Mouse (Mus musculus) left cerebral cortex, adult 11 months (tissue): Measurements from ENCODE around the gene Sox13.

ENCODE experiments used
- DNase-seq: peaks from one replicate; pipeline ENCODE4 v3.0.0; 2022; ENCODE audit warnings: low spot score

Sox13 gene

DNA sequence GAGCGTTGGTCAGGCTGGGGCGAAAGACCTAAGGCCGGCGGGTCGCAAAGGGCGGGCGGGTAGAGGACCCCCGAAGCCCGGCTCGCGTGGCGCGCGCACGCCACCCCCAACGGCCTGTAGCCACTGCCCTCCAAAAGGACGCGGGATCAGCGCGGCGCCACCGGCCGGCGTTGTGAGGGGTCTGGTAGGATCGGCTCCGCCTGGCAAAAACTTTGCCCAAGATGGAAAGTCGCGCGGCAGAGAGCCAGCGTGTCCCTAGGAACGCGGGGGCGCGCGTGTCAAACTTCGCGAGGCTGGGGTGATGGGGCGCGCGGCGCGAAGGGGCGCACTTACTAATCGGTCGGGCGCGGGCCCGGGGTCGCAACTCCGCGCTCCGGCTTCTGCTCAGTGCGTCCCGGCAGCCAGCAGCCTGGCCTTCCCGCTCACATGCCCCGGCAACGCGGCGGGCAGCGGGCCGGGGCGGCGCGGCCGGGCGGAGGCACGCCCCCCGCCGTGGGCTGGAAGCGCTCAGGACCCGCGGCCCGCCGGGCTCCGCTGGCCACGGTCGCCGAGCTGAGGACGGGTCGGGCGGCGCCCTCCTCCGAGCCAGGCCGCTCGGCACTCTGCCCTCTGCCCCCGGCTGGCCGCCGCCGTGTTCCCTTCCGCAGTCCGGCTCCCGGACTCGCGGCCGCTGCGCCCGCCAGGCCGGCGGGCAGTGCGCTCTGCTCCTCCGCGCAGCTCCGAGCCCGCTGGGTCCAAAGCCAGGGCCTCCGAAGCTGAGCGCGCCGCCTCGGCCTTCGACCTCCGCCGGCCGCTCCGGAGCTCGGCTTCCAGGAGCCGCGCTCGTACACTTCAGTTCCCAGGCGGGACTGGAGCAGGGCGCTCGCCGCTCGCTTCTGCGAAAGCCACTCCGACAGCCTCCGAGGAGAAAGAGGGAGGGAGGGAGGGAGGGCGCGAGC lies at the start of gene Sox13:
Gene Sox13 (minus strand): TSS at position 835 of the 938 bp plus-strand sequence.
- no peak for DNase-seq

DNA sequence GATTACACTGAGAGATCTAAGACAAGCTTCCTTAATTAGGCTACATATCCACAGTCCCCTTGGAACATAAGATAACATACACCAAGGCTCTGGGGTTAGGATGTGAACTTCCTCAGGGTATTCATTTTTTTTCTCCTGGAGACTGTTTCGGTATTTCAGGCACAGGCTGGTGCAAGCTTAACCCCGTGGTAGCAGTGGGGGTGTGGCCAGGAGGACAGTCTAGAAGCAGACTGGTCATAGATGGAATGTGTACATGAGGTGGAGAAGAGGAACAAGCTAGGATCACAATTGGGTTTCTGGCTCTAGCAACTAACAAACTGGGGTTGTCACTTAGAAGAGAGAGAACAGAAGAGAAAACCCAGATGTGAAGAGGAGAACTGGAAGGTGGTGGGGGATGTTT lies 47.4 kb upstream of the Sox13 start:
- DNase-seq: no peak

DNA sequence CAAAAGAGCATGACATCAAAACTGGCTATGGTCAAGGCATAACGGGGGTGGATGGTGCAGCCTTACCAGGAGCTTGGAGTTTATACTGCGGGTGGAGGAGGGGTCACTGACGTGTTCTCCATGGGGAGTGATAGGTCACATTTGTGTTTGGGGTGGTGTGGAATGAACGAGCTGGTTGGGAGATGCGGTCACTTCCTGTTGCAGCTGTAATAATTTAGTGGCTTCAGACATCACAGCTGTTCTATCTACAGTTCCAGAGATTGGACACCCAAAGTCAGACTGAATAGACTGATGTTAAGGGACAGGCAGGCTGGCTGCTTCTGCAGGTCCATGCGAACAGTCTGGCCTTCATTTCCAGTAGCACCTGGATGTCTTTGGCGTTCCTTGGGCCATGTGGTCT lies 46.9 kb upstream of the Sox13 start:
- no peak for DNase-seq

DNA sequence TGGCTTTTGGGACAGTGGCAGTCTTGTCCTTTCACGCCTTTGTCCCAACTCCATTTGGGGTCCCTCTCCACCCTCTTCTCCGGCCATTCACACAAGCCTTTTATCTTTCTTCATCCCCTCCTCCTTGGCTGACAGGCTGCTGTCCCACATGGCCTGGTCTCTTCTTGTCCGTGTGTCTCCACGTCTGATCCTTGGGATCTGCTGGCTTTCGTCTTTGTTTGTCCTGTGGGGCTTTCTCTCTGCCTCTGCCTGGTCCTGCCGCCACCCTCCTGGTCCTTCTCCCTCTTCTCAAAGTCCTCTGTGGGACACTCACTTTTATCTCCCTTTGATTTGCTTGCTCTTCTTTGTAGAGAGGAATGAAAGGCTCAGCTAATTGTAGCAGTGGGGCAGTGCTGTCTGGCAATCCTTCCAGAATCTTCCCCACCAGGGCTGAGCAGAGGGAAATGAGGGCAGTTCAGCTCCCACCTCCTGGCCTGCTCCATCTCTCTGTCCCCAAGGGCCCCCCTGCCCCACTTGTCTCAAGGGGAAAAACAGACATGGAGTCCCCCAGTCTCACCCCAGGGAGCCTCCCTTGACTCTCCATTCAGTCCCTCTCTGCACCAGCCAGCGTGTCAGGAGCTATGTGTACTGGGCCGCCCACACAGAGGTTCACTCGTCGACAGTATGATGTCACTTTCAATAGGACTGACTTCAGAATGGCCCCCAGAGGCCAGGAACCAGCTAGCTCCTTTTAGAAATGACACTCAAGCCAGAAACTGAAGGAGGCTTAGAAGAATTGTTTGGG lies 46.3 kb upstream of the Sox13 start:
- no peak for DNase-seq

DNA sequence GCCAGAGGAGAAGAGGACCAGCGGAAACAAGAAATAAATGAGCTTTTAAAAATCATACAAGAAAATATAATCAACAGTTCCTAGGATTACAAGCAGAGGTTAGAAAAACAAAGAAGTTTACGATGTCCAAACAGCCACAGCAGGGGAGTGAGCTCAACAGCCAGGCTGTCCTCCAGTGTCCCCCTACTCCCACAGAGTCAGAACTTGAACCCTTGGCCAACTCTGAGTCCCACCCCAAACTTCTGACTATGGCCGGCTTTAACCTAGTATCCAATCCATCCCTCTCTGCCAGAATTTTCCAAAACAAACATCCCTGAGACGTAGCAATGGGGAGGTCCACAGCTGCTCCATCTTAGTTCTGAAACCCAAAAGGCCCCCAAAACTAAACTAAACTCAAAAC lies 45.0 kb upstream of the Sox13 start:
- DNase-seq: no peak

DNA sequence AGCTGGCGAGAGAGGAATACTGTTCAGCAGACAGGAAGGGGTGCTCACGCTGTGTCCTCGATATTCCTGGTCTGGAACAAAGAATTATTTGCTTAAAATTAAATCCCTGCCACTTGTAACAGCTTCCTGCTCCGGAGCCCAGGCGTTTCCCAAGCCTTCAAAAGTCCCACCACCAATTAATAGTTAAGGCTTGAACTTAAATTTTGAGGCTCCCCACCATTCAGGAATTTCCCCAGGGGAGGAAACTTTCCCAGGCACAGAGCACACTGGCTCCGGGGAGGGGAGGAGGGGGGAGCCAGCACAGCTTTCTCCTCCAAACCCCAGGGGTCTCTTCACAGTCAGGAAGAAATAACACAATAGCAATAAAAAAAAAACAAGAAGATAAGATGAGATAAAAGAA lies 44.6 kb upstream of the Sox13 start:
- DNase-seq: no peak

DNA sequence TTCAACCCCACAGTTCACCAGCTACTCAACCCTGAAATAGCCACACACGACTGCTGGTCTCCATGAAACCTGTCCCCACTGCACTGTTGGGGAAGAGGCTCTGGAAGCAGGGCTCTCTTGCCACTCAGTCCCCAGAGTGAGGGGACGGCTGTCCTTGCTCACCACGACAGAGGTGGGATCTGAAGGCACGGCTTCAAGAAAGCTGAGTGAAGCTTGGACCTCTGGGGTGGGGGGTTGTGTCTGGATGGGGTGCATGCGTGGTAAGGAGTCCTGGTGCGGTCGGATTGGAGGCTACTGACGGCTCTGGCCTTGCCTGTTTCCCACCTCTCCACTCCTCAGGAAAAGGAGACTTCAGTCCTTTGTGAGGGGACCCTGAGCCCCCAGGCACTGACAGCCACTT lies 43.7 kb upstream of the Sox13 start:
- no peak for DNase-seq

DNA sequence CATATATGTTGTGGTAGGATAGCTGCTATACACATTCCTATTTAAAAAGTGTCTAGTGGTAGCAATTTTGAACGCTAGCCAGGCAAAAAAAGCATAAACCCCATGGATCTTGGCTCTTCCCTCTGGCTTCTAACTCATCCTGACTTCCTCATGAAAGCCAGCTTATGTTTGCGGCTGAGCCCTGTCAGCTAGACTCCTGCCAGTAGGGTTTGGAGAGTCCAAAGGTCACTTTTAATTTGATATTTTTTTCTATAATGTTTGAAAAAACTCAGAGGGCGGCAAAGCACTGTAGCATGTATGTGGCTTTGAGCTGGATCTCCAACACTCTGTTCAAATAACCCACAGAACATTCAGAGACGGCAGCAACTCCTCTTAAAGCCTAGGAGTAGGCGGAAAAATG lies 39.0 kb upstream of the Sox13 start:
- DNase-seq: no peak

DNA sequence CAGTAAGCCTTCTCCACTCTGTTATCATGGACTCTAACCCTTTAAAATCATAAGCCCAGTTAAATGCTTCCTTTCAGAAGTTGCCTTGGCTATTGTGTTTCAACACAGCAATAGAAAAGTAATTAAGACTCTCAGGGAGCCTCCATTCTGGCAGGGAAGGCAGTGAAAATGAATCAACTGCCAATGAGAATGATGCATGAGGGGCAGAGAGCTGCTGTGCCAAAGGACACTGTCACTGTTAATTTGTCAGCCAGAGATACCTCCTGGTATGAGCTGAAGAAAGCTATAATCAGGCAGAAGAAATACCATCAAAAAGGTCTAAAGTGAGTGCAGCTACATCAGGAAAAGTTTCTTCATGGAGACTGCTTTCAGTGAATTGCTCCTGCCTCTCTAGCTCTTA lies 36.8 kb upstream of the Sox13 start:
- DNase-seq: no peak

DNA sequence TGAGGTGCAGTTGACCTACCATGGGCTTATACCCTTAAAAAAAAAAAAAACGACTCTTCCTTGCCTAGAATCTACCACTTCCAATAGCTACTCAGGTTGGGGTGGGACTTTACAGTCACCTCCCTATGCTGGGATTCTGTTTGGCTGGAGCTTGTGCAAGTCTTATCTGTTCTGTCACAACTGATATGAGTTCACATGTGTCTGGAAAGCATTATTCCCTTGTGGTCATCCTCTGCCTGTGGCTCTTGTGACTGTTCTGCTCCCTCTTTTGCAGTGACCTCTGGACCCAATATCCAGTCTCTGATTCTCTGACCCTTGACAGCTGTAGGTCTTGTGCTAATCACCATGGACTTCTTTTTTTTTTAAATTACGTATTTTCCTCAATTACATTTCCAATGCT lies 31.9 kb upstream of the Sox13 start:
- DNase-seq: no peak

DNA sequence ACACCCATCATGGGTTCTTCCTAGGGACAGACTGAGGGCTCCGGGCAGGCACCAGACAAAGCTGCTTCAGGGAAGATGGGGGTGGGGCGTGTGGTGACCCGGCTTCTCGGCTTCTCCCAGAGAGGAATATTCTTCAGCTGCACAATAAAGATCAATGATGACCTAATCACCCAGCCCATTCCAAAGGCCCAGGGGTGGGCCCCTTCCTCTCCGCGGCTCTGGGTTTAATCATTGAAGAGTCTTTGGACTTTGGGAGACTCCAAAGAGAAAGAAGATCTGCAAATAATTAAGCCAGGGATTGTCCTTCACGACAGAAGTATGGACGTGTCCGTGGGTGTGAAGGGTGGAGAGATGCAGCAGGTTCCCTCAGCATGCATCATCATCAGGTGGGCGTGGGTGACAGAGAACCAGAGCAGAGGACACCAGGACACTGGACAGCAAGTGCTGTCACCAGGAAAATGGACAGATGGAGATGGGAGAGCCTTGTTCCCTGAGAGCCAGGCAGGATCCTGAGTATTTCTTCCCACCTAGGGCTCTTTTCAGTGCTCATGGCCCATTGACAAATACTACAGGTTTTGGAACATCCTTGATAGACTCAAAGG lies 28.5 kb upstream of the Sox13 start:
- no peak for DNase-seq

DNA sequence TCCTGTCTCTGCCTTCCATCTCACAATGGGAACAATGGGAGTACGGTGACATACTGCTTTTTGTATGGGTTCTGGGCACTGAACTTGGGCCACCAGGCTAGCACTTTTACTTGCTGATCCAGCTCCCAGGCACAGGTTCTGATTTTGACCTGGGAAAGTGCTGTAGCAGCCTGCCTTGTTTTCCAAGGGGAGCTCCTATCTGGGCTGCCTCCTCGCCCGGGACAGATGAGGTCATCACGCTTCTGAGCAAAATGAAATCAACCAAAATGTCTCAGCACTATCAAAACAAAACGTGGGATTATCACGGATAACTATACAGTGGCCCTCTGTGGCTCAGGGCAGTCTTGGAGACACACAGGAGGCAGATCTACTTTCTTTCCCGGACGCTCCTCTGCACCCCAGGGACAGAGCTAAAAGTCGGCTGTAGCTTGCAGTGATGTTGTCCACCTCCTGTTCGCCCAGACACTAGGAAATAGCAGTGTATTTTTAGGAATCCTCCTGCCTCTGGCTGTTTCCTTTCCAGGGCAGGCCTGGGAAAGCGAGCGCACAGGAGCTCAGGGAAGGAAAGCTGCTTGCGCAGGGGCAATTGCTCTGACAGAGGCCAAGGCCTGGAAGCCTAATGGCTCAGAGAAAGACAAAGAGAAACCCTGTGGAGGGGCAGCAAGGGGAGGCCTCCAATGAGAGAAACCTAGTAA lies 27.8 kb upstream of the Sox13 start:
- DNase-seq: no peak

DNA sequence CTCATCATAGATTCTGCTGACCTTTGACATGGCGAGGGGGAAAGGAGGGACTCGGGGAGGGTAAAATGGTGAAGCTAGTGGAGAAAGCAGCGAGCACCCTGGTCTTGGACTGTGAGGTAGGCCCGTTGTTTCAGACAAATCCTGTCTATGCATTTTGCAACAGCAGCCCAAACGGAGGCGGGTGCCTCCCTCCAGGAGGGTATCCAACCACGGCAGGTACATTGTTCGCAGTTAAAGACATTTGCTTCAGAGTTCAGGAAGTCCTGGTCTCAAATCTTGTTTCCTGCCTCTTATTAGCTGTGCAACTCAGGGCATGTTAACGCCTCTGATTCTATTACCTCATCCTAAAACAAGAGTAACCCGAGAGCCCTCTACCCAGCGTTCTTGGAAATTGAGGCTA lies 26.8 kb upstream of the Sox13 start:
- no peak for DNase-seq

DNA sequence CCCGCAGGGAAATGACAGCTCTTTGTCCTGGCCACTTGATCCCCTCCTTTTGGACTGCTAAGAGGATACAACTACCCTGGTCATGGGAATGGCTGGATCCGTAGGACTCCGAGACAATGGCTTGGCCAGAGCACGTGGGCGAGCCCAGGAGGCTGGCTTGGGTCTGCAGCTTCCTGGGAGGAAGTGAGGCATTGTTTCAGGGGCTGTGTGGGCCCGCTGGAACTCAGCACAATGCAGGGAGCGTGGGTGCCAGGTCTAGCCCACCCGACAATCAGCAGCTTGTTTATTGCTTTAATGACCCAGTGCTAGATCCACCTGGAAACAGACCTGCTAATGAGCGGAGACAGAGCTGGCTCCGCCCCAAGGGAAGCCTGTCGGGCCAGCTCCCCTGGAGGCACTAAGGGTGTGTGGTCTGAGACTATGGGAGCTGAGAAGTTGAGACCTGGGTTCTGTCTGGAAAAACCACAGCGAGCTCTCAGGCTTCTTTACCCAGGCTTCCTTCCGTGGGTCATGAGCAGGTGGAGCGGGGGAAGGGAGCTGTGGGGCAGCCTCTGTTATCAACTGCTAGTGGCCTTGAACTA lies 24.3 kb upstream of the Sox13 start:
- no peak for DNase-seq

DNA sequence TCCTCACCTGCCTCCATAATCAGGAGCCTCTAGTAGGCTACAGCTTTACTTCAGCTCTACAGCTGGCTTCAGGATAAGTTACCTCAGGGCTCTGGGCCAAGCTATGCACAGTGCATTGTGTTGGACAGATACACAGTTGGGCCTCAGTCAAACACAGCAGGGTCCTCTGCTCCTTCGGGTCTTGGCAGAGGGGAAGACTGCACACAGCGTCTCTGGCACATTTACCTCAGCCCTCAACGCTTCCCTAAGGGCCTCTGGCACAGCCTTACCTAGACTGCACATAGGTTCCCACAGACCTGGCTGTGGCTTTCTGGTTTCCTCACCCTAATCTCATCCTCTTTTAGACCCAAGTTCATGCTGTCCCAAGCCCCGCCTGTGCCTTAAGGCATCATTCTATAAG lies 22.1 kb upstream of the Sox13 start:
- no peak for DNase-seq

DNA sequence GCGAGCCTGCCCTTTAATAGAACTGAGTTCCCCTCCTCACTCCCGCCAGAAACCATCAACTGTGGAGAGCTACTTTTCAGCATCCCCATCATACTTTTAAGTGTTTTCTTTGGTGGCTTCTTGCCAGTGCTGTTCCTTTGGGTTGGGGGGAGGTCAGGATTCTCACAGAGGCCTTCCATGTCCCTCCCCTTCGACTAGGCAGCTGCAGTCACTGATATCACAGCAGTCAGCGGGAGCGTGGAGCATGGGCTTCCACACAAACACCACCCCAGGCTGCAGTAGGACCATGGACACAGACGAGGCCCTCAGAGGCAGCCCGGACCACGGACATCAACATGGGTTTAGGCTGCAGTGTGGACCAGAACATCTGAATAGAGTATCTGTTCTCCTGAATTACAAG lies 20.1 kb upstream of the Sox13 start:
- DNase-seq: no peak

DNA sequence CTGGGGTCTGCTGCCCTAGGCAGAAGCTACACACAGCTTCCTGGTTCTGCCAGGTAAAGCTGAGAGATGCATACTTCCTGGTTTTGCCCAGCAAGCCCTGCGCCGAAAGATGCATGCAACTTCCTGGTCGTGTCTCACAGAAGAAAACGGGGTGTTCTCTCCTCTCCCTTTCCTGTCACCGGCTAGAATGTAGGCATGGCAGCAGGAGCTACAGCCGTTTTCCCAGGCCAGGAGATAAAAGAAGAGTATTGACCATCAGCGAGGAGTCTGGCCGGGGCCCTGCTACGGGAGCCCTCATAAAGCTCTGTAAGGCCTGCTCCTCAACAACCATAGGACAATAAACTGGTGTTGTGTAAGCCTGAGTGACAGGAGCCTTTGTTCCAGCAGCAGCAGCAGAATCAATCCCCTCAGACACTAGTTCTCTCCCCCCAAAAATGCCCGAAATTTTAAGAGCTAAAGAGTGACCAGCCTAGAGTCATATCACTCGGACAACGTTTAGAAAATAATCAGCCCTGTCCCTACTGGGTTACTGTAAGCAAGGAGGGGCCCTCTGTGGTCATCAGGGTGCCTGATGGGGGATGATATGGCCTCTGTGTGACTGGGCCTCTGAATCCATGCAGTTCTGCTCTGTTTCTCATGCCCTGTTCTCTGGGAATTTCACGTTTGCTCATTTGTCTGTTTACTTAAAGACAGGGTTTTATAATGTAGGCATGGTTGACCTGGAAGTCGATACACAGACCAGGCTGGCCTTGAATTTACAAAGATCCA lies 13.9 kb upstream of the Sox13 start:
- DNase-seq: no peak

DNA sequence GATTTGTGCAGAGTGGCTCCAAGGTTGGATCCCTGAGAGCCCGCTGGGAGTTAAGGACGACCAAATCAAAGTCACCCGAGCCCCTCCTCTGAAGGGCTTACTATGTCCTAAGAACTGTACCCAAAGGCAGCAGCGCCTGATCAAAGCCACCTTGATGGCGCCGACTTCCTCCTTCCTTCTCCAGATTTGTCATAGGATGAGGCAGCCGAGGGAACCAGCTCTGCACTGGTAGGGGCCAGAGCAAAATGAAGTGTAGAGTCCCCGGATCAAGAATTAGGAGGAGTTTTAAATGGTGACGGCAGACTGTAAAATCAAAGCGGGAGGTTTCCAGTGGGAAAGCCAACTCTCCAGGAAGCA lies 10.6 kb upstream of the Sox13 start:
- DNase-seq: no peak

DNA sequence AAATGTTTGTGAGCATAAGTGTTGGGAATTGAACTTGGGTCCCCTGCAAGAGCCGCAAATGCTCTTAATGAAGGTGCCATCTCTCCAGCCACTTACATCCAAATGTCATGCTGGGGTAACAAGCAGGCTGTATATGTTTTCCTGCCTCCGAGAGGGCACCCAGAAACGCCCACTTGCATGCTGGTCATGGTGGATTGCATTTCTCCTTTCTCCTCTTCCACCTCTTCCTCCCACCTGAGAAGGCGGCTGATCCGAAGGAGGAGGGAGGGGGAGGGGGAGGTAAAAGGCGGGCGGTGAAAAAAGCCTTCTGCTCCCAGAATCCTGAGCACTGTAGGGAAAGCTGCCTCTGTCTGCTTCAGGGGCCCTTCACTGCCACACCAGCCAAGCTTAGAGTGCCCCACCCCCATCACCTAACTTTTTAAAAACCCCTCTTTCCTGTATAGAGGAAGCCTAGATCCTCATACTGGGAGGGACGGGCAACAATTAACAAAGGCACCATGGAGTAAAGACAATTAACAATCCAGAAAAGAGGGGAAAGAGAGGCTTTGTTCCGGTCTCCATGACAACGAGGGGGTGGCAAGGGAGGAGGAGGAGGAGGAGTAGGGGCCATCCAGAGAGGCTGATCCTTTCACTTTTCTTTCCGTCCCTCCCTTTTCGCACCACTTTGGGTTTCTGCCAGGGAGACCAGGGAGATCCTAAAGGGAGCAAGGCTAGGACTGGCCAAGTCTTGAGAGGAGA lies 10.0 kb upstream of the Sox13 start:
- peak; percentile 19 for DNase-seq

DNA sequence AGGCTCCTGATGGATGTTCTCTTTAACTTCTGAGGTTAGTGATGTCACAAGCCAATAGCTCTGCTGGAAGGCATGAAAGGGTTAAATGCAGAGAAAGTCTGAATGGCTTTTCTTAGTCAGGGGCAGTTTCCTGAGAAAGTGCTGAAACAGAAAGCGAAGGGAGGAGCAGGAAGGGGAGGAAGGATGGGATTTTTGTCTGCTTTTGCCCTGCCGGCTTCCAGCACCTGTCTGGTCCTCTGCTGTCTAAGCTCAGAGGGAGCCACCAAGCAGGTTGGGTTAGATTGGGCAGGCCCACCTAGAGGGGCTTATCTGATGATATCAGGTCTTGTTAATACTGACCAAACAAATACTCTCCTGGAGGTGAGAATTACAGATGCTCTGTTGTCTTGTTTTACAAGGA lies 8.4 kb upstream of the Sox13 start:
- DNase-seq: no peak

DNA sequence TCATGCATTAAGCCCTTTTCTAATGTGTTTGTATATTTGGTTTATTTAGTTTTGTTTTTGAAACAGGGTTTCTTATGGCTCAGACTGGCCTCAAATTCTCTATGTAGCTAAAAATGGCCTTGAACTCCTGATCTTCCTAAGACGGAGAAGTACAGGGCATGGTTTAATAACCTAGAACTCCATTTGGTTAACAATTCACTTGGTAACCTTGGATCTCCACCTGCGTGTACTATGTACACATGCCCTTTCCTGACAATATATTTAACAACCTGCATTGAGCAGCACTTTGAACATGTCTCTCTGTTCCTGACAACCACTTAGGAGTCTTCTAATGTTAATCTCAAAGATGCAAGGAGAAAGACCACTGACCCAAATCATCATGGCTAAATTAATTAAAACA lies 7.0 kb upstream of the Sox13 start:
- no peak for DNase-seq
